Mouse (Mus musculus) left cerebral cortex, adult 11 months (tissue): ENCODE data around the gene Grid2.
A peak's percentile ranks its signal among the peaks of the same experiment; 100 is the strongest.
"Not testable (repeated sequence)": the region's sequence is repeated elsewhere in the genome, so short reads cannot be mapped to it uniquely, and the experiment has no call there.

Experiments used
- DNase-seq: peaks from one replicate; pipeline ENCODE4 v3.0.0; 2022; ENCODE audit warnings: low spot score

Gene Grid2

DNA sequence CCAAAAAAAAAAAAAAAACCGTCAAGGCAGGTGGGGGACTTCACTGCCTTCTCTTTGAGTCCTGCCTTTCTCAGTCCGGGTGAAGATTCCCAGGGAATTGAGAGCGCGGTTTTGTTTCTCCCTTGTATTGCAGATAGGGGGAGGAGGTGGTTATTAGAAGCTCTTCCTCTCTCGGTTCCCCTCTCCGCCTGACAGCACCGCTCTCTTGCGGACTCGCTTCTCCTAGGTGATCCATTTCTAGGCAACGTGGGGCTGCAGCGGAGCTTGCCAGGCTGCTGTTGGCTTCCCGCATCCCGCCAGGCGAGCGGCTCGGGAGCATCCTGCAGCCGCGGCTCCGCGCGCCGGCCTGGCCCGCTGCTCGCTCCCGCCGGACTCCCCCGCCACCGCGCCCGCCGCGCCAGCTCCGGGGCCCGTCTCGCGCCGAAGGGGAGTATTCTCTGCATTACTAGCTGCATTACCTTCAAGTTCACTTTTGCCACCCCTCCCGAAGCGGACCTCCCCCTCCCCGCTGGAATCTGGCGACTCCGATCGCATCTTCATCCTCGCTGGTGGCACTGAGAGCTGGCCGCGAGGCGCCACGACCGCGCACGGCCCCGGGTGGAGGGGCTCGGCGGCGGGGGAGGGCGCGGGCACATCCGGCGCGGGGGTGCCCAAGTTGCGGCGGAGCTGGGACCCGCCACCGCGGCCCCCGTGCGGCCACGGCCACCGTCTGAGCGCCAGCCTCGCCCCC lies at the start of gene Grid2:
Grid2 (plus strand) TSS at position 51 of the 730 bp plus-strand sequence.
- peak; percentile 51 for DNase-seq

DNA sequence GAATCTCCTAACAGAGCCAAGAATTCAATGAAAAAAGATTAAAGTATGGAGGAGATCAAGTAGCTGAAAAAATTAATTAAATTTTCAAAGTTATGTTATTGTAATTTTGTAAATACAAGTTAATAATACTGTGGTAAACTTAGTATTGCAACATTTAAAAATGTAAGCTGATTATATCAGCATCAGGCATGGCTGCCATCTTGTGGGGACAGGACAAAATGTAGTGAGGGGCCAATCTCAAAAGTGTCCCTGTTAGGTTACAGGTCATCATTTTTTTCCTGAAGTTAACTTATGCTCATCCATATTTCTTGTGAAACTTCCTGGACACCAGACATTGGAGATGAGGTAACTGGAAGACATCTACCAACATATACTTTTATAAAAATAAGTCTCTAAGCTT lies 4.9 kb upstream of the Grid2 start:
- DNase-seq, result no peak

DNA sequence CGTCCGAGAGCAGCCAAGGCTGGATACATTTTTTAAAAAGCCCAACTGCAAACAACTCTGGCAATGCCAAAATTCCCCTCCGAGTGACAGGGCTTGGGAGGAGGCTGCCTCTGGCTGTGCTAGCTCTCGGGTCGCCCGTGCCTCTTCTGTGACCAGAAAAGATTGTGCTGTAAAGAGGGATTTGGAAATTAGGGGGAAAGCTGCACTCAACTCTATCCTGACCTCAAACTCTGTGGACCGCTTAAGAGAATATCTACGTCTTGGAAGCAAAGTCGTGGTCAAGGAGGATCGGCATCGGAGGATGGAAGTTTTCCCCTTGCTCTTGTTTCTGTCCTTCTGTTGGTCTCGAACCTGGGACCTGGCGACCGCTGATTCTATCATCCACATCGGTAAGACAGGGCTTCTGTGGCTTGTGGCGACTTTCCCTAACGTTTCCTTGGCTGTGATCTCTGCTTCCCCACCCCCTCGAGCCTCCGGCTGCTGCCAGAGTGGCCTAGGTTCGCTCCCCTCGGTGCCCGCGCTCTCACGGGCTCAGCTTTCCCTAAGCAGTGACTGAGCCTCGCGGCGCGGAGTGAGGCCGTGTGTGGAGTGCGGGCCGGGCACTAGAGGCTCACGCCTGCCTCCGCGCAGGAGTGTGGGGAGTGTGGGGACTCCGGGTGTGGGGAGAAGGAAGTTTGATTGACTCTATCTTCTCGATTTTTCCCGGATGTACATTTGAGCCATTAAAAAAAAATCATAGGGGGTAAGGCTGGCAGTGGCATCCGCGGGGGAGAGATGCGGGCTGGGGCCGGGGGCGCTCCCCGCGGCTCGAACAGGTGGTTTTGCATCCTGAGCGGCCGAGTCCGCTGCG lies 1.1 kb downstream of the Grid2 start:
- DNase-seq, result peak; percentile 26

DNA sequence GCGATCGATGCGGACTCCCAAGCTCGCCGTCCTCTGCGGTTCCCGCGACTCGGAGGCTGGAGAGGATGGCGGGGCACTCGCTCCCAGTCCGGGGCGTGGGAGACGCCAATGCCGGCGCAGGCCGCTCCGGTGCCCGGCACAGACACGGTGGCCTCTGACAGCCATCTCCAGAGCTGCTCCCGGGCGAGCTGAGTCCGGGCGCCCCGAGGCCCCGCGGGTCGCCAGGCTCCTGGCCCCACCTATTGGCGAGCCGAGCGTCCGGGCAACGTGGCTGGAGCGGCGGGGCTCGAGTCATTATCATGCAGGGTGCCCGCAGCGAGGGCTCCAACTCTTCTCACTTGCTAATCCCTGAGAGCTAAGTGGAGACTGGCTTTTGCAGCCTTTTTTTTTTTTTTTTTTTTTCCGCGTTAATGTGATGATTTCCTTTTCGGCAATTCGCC lies 1.8 kb downstream of the Grid2 start:
- DNase-seq, result peak; percentile 44

DNA sequence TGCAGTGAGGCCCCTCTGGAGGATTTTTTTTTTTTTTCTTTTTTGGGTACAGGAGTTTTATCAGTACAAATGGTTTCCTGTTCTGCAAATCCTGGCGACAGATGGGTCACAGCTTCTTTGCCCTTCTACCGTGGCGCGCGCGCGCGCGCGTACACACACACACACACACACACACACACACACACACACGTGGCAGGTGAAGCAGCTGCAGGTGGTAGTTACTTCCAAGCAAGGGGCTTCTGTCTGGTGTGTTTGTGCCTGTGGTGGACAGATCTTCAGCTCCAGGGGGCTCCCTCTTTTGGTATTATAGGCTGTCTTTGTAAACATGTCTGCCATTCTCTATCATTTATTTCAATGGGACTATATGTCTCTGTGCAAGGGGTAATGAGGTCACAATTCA lies 2.2 kb downstream of the Grid2 start:
- peak; percentile 16 for DNase-seq

DNA sequence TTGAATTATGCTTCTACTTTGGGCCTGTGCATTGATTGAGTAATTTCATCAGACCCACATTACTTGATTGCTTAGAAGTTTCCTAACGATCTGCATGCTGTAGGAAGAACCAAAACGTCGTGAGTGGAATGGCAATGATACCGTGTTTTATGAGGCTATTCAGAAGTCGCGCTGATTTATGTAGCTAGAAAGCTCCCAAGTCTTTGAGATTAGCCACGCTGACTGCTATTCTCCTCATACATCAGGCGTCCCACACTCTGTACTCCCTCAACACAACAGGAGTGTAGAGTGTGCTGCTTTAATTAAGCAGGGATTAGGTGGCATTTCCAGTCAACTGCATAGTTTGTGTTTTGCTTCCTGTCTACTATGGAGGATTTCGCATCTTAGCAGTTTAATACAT lies 4.1 kb downstream of the Grid2 start:
- DNase-seq, result no peak

DNA sequence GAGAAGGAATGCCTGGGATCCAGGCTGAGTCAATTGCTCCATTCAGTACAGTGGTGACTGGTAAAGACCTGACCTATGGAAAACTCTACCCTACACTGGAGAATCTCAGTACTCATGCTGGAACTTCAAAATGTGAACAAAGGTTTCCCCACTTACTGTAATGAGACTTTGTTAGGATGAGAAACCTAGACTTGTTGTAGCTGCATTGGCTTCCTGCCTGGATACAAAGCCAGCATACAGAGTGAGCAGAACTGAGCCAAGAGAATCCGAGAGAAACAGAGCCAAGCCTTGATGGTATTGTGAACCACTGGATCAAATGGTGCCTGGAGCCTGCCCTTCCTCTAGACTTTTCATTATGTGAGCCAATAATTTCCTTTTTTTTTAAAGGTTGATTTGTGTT lies 28.7 kb downstream of the Grid2 start:
- no peak for DNase-seq

DNA sequence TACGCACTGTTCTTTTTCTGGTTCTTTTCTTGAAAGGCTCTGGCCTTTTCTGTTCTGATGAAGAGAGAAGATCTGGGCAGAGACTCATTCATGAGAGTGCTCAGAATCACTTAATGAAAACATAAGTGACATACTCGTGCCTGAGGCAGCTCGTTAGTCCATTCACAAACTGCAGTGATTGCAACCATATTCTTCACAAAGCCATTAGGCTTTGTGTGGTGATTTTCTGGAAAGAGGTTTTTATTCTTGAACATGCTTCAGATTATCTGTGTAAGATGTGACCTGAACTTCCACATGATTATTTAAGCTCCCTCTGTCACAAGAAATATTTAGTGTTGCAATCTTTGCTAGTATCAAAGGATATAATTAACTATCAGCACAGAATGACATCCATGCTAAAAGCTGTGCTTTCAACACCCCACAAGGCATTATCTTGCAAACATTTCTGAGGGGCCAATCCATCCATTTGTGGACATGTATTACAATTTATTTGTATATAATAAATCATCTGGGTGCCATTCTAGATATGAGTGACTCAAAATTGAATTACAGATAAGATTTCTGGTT lies 86.8 kb downstream of the Grid2 start:
- DNase-seq, result no peak

DNA sequence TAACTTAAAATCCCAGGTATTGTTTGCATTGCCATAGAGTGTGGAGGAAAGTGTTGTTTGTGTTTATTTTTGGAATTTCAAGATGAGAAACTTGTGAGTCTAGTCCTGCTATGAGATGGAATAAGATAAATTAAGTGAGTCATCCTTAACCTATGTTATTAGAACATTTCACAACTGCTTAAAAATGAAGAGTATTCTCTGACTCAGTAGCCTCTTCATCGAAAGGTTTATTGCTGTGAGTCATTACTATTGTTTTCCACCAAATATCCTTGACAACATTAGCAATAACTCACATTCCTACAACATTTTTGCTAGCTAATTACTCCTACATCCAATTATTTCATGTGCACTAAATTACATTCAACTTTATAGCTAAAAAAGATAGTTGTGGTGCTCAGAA lies 91.3 kb downstream of the Grid2 start:
- no peak for DNase-seq

DNA sequence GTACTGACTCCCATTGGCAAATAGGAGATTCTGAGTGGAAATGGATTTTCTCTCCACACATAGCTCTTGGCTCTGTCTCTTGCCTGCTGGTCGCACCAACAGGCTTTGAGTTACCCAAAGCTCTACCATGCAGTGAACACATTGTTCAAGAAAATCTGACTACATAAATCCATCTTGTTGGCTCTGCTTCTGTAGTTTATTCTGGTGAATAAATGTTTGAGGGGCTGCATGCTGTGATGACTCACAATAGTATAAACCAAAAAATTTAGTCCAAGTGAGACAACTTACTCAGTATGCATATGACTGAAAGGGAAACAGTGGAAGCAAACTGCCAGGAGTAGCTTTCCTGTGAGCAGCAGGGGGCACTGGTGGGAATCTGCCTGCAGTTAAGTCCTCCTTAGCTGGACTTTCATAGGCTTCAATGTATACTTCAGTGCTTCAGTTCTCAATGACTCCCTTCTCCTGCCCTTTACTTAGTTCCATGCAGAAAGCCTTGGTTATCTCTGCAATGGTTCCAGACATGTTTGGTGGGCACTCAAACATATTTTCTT lies 125.5 kb downstream of the Grid2 start:
- DNase-seq, result no peak

DNA sequence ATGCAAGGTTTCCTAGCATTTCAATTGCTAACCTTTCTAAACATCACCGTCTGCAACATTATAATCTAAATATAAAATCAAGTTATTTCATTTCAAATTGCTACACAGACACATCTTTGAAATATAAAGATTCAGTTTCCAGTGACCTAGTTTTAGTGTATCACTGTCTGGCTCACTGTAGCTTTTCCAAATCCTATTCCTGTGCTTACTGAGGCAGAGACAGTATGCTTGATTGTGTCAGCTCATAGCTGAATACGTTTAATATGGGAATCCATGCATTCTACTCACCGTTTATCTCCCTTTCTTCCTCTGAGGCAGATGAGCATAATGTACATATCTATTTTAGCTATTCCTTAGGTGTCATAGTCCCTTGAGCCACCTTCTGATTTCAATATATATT lies 146.0 kb downstream of the Grid2 start:
- DNase-seq, result no peak

DNA sequence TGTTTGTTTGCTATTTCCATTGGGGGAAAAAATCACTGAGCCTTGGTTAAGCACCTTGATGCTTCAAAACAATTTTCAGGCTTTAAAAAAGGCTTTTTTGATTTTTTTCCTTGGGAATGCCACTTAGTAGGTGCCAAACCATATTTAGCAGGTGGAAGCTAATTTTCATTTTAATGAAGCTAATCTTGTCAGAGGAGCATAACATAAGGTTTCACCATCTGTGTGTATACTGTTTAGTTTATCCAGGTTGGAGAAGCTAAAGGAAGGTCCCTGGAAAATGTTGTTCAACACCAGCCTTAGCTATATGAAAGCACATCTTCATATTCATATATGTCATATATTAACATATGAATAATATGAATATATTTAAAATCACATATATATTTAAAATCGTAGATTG lies 161.9 kb downstream of the Grid2 start:
- no peak for DNase-seq

DNA sequence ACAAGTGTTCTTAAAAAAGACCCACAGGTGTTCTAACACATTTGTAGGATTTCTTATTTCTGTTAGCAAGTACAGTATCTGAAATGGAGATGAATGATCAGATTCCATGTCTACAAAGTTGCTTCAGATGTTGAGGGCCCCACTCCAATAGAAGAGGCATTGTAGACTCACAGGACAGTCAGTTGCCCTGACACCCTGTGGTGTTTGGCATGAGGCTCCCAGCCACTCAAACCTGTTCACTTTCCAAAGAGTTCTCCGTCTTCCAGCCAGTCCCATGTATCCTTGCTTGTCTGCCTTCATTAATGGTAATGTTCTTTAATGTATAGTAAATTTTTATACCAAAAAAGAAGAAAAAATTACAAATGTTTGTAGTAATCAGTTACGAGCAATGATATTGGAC lies 177.1 kb downstream of the Grid2 start:
- no peak for DNase-seq

DNA sequence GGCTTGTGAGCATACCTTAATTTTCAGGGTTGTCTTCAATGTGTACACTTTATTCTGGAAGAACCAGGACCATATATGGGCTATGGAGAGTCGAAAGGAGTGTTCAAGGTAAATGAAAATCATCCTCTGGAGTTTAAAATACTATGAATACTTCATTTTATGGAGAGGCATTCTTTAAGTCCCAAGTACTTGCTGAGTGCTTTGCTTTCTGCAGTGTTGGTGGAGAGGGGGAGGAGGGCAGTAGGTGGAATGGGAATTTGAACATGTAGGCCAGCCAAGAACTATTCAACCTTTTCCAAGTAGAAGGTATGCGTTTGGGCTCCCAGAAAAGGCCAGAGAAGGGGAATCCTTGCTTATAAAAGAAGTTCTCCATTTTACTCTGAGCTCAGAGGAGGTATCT lies 192.5 kb downstream of the Grid2 start:
- DNase-seq, result no peak

DNA sequence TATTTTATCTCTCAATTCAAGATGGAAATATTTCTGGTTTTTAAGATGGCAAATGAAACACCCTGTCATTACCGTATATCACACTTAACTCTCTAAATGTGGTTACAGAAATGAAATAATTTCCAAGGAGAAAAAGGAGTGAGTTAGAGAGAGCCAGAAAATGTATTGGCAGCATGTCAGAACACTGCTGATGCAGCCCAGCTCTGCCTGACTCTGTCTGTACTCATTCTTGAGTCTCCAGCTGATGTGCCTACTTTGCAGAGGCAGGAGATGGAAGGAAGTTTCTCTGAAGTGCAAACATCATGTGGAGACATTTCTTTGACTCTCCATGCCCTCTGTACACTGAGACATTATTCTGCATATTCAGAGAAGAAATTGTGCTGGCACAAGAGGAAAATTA lies 226.5 kb downstream of the Grid2 start:
- DNase-seq, result no peak

DNA sequence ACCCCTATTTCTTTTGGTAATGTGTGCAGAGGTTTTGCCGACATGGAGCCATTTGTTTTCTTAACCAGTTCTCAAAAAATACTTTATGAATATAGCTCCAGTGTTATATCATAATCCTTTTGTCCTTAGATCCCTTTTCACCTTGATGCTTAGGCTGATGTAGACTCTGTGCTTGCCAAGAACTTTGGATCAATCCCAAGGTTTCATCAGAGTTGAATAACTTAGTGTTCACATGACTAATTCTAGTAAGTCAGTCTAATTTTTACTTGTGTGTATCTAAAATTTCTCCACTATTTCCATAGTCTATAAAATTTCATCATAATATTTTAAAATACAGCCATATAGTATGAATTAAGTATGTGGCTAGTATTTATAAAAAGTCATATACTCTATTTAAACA lies 259.3 kb downstream of the Grid2 start:
- no peak for DNase-seq

DNA sequence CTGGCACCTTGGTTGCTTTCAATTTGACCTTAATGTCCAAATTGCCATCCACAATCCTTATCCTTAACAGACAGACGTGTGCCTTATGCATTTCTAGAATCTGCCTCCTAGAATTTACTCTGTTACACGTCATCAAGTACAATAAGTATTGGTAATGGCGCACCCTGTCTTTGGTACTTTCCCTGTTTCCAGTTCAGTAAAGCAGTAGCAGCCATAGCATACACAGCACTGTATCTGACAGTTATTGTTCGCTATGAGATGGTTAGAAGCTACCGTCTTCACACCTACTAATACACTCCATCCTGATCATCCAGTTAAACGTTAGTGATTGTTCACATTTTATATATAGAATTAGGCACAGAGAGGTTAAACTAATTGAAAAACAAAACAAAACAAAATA lies 260.3 kb downstream of the Grid2 start:
- no peak for DNase-seq

DNA sequence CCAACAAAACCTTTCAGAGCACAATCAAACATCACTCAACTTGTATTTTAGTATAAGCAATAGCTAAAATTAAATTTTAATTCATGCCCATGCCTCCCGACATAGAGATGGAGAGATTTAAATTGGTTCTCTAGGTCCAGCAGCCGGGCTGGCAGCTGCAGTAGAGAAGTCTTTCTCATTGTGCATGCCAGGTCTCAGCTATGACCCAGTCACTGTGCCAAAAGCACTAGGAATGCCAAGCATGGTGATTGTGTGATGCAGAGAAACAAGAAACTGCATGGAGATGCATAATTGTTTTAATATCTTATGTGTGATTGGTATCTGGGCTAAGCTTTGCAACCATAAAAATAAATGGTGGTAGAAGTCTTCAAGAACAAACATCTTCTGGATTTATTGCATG lies 276.1 kb downstream of the Grid2 start:
- DNase-seq, result no peak

DNA sequence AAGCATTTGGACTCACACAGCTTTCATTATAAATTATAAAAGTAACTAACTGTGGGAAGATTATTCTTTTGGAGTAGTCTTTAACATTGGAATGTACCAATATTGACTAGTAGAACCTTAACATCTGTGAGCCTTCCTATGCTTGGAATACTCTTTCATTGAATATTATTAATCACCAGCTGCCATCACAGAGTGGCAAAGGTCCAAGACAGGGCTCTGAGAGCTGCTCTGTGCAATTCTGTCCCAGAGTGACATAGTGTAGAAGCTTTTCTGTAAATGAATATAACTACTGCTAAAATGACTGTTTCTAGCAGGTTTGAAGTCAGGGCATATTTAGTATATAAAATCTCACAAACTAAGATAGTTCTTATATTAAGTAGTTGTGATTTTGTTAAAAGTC lies 277.2 kb downstream of the Grid2 start:
- DNase-seq, result no peak

DNA sequence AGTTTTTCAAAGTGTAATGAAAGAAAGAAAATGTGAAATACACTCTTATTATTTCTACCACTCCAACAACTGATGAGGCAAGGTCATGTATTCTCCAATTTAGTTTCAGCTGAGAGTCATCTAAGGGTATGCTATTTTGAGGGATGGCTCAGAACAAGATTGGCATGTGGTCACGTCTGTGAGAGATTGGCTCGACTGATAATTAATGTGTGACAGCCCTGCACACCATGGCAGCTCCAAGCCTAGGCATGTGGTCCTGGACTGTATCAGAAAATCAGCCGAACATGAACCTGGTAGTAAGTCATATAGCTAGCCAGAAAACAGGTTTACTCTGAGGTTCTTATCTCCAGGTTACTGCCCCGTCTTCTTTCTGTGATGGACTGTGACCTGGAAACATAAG lies 292.1 kb downstream of the Grid2 start:
- DNase-seq, result no peak

DNA sequence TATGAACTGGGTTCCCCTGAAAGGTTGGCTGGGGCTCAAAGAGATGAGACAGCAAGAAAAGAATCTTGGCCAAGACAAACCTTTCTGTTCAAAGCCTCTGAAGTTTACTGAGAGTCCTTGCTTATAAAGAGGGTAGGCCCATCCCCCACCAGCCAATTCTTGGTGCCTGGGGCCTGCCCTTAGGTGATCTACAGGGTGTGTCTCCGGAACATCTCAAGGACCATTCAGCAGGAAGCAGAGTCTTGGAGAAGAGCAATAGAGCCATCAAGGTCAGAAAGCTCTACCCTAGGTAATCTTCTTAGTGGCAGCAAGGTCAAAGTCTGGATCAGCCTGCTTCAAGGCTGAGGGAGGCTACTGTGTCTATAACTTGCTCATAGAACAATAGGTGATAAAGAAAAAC lies 313.1 kb downstream of the Grid2 start:
- DNase-seq, result not testable (repeated sequence)

DNA sequence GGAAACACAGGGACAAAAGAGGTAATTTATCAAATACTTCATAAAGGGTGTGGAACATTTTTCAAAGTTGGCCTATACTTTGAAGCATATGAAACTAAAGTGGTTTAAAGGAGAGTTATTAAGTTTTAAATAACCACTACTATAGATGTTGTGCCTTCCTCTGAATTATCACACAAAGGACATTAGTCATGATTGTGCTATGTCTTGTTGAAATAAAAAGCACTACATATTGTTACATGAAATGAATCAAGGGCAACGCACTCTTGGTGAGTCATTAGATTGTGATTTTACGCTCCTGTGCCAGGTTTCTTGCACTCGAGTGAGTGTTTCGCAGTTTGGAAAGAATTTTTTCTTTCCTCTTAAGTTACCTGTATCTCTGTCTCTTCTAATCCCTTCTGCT lies 335.0 kb downstream of the Grid2 start:
- DNase-seq, result no peak

DNA sequence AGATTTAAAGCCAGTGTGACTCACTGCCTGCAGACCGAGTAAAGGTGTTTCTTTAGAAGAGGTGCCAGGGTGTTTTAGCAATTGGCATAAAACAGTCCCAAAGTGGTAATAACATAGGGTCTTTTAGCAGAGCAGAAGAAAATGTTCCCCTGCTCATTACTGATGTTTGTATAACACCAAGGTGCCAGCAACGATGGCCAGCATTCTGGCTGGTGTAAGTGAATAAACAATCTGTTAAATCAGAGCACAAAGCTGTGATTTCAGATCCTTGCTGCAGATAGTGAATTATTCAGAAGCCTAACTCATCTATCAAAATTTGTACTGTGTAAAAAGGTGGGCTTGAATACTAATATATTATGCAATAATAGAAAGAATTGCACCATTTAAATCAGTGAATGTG lies 353.9 kb downstream of the Grid2 start:
- DNase-seq, result no peak
